Mouse (Mus musculus) kidney, embryonic 16.5 days (tissue): ENCODE measurements at regions not wholly inside any gene's neighbourhood (a gene's known extent, or its start where the extent isn't known, plus 50 kb on each side); places are given as distances from the start of the nearest gene placed in this dataset.
"Not testable (repeated sequence)": the region's sequence is repeated elsewhere in the genome, so short reads cannot be mapped to it uniquely, and the experiment has no call there.

Experiments used
- ATAC-seq: fragments of 200-750 bp; cut with Nextera tagmentation; 2 replicates; pipeline ENCODE4 v1.8.0; 2017; ENCODE audit warnings: moderate TSS enrichment; ENCODE audit not compliant: low FRiP score, low TSS enrichment
- H3K27ac ChIP-seq: fragments of 300-500 bp; sonication (generic); 2 replicates; pipeline ENCODE4 v1.5.1; 2014; ENCODE audit warnings: low read length
- H3K27me3 ChIP-seq: fragments of 300-500 bp; sonication (generic); 2 replicates; pipeline ENCODE4 v1.6.1; 2014; ENCODE audit warnings: low read length, control low read depth, mixed read lengths; ENCODE audit not compliant: insufficient read depth
- H3K36me3 ChIP-seq: fragments of 300-500 bp; sonication (generic); 2 replicates; pipeline ENCODE4 v1.6.1; 2014; ENCODE audit warnings: low read length, control low read depth, mixed read lengths; ENCODE audit not compliant: insufficient read depth
- H3K4me1 ChIP-seq: fragments of 300-500 bp; sonication (generic); 2 replicates; pipeline ENCODE4 v1.6.1; 2014; ENCODE audit warnings: low read length, control low read depth, mixed read lengths; ENCODE audit not compliant: insufficient read depth
- H3K4me2 ChIP-seq: fragments of 300-500 bp; sonication (generic); replicated peaks from 2 replicates; pipeline ENCODE4 v1.6.1; 2014; ENCODE audit warnings: low read depth, low read length
- H3K4me3 ChIP-seq: fragments of 300-500 bp; sonication (generic); 2 replicates; pipeline ENCODE4 v1.5.1; 2014; ENCODE audit warnings: mild to moderate bottlenecking, low read length
- H3K9ac ChIP-seq: fragments of 300-500 bp; sonication (generic); replicated peaks from 2 replicates; pipeline ENCODE4 v1.6.1; 2014; ENCODE audit warnings: low read length
- H3K9me3 ChIP-seq: fragments of 300-500 bp; sonication (generic); 2 replicates; pipeline ENCODE4 v1.6.1; 2016; ENCODE audit warnings: low read length, control low read depth
- WGBS: fragments of 180-500 bp; shearing (Covaris S2); extraction: QIAGEN DNeasy Blood & Tissue Kit; methylation state at CpG from one replicate; pipeline ENCODE4 v1.1.7; 2014; 5-methylcytosine and 5-hydroxymethylcytosine counted together

DNA sequence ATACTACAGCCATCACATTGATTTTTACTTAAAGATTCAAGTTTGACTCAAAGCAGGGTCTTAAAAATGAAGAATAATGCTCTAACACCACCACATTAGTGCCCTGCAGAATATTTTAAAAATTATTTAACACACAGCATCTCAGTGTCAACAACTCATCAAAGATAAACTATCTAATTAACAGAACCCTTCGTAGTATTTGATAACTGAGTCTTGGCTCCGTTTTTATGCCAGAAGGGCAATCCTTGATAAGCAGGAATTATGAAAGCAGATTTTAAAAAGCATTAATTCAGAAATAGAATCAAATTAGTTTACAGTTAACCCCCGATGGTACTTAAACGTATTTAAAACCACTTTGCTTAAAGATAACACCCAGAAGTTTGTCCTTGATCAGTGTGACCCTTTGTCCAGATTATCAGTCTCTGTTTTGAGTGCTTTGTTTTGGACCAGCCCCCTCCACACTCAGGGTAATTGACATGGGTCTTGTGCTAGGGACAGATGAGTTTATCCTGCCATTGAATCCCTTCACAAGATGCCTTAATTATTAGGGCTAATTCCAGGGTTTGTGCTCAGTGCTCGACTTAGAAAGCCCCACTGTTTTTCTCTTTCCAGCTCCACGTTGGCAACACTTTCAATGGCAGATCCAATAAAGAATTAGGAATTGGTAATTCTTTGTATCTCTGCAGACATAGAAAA lies 69.4 kb upstream of the Dph6 start:
- no peak overlapping the region for H3K27ac ChIP-seq
- H3K9ac ChIP-seq, result no peak overlapping the region
- no peaks in the 10 kb centered on the region for H3K9me3 ChIP-seq
- H3K4me3 ChIP-seq, result no peak overlapping the region
- no peak overlapping the region for H3K4me2 ChIP-seq
- no peaks in the 10 kb centered on the region for H3K36me3 ChIP-seq
- H3K27me3 ChIP-seq, result no peaks in the 10 kb centered on the region
- WGBS, result 68% methylated on average over 6 of the region's 6 CpGs
- ATAC-seq, result no peak
- no peaks in the 10 kb centered on the region for H3K4me1 ChIP-seq

DNA sequence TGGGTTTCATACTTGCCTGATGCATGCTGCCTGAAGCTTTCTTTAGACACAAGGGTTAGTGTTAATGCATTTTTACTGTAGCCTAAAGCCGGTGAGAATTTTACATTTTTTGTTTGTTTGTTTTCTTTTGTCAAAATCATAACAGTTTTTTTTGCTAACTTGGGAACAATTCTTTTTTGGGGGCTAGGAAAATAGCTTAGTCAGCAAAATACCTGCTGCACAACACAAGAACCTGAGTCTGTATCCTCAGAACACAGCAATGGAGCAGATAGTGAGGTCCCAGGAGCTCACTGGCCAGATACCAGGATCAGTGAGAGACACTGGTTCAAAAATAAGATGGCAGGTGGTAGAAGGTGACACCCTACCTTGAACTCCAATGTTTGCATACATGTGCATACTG lies 72.4 kb upstream of the Dph6 start:
- ATAC-seq, result no peak
- H3K27ac ChIP-seq, result no peak overlapping the region
- H3K9me3 ChIP-seq, result no peaks in the 10 kb centered on the region
- no peaks in the 10 kb centered on the region for H3K36me3 ChIP-seq
- H3K4me2 ChIP-seq, result no peak overlapping the region
- no peaks in the 10 kb centered on the region for H3K27me3 ChIP-seq
- H3K4me1 ChIP-seq, result no peaks in the 10 kb centered on the region
- WGBS, result 91% methylated on average over 1 of the region's 1 CpGs
- no peak overlapping the region for H3K4me3 ChIP-seq
- no peak overlapping the region for H3K9ac ChIP-seq

DNA sequence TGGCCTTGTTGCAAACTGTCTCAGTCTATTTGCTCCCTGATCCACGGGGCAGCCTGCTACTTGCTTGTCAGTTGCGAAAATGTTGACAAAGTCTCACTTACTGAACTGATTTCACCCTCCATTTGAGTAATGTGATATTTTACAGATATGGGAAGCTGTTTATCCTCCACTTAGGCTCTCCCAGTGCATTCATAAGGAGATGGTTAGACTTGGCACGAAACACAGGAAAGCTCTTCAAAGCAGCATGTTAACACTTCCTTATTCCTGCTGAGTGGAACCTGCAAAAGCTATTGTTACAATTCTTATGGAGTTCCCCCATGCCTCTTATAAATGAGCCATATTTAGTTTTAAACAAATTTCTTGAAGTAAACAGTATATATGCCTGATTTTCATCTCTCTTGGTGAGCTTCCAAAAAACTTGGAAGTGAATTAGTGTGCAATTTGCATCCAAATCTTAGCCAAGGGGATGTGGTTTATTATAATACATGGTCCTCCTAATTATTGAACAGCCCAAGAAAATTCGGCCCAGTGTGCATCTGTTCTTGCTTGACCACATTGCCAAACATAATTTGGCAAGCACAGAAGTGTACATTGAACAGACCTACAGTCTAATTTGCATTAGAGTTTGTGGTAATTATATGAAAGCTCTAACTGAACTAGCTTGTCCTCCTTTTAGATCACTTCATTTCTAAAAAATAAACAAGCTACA lies 80.3 kb upstream of the Dph6 start:
- Histone ChIP-seq H3K27me3 (no peaks in the 10 kb centered on the region), H3K9ac (no peak overlapping the region), H3K9me3 (no peaks in the 10 kb centered on the region), H3K4me3 (no peak overlapping the region), H3K27ac (no peak overlapping the region), H3K4me2 (no peak overlapping the region), H3K4me1 (0 out of 2 replicates have a peak, but pooled peaks cover 4% of the 10 kb centered on the region), H3K36me3 (no peaks in the 10 kb centered on the region)
- 56% methylated on average over 4 of the region's 4 CpGs for WGBS
- no peak for ATAC-seq

DNA sequence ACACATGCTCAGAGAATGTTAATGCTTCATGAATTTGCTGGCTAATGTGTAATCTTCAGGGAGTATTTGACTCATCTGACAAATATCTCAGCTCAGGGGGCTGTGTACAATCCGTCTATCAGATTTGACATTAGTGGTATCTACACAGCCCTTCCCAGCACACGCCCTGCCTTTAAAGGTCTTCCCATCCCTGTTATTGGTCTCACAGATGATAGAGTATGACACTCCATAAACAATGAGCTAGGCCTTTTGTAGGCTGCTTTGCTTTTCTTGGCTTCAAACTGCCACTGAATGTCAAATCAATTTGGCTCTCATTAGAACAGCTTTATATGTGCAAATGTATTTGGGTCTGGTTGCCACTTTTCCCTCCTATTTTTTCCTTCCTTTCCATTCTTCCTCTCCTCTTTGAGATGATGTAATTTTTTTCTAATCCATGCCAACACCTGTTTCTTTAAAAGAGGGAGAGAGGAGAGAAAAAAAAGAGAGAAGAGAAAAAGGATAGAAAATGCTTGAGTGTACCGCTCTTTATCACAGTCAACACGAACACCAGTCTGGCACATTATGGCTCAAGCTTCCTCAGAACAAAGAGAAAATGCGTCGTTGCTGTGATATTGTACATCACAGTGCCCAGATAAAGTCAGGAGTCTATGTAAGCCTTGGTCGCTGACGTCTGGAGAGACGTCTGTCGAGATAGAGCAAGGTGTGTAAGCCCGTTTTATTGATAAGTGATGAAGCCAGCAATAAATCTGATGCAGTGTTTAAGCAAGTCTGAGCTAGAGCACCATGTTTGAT lies 84.9 kb upstream of the Dph6 start:
- no peaks in the 10 kb centered on the region for H3K9me3 ChIP-seq
- H3K4me1 ChIP-seq, result 0 out of 2 replicates have a peak, but pooled peaks cover 3% of the 10 kb centered on the region
- H3K9ac ChIP-seq, result no peak overlapping the region
- H3K36me3 ChIP-seq, result no peaks in the 10 kb centered on the region
- no peaks in the 10 kb centered on the region for H3K27me3 ChIP-seq
- no peak overlapping the region for H3K4me2 ChIP-seq
- ATAC-seq, result no peak
- 65% methylated on average over 11 of the region's 11 CpGs for WGBS
- H3K4me3 ChIP-seq, result no peak overlapping the region
- H3K27ac ChIP-seq, result no peak overlapping the region

DNA sequence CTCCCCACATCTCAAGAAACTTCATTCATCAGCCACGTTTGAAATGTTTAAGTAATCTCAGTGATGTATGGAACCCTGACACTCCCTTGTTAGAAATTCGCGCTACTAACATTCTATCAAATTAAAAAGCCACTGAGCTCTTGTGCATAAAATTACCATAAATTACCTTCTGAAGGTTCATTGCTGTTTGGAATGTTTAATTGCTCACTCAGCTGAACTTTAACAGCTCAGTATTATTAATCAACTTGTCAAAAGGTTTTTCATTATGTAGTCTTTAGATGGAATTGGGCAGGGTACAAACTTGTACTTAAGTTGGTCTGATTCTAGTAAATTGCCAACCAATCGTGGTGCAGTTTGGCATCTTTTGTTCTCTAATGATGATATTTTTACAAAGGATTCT lies 108.5 kb upstream of the Dph6 start:
- WGBS, result 51% methylated on average over 4 of the region's 4 CpGs
- ATAC-seq, result no peak
- Histone ChIP-seq H3K4me3 (no peak overlapping the region), H3K9me3 (no peaks in the 10 kb centered on the region), H3K4me1 (no peaks in the 10 kb centered on the region), H3K27me3 (no peaks in the 10 kb centered on the region), H3K4me2 (no peak overlapping the region), H3K36me3 (no peaks in the 10 kb centered on the region), H3K27ac (no peak overlapping the region), H3K9ac (no peak overlapping the region)

DNA sequence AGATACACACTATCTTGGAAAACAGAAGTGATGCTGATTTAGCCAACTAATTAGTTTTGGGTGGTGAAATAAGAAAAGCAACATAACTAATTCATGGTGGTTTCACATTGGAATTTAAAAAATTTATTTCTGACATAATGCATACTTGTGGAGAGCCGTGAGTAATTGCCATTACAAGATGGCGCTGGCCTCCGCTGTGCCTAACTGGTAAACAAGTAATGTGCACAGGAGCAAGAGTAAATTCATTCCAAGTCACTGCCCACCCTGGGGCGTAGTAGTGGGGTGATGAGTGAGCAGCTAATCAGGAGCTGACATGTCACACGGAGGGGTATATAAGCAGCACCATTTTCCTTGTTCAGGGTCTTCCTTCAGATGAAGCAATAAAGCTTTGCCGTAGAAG lies 119.0 kb upstream of the Dph6 start:
- not testable (repeated sequence) for H3K36me3 ChIP-seq, H3K4me3 ChIP-seq, H3K27ac ChIP-seq, H3K4me2 ChIP-seq, ATAC-seq, H3K9me3 ChIP-seq, H3K9ac ChIP-seq, H3K27me3 ChIP-seq, H3K4me1 ChIP-seq
- WGBS, result 90% methylated on average over 6 of the region's 6 CpGs

DNA sequence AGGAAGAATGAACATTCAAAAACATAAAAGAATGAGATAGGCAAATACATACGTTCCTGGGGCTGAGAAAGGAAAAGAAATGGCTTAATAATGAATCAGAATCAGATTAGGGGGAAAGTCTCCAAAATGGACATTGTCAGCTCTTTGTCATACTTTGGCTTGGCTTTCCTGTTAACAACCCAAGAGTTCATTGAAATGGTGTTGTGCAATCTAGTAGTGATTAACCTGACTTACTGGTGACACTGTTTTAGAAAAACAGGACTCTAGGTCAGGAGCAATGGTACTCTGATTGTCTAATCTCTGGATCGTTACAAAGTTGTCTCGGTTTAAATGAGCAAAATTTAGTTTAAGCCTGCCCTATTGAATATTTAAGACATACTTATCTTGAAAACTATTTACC lies 119.5 kb upstream of the Dph6 start:
- no peak overlapping the region for H3K27ac ChIP-seq
- H3K4me3 ChIP-seq, result no peak overlapping the region
- ATAC-seq, result no peak
- no peaks in the 10 kb centered on the region for H3K36me3 ChIP-seq
- no peaks in the 10 kb centered on the region for H3K27me3 ChIP-seq
- H3K4me1 ChIP-seq, result no peaks in the 10 kb centered on the region
- H3K4me2 ChIP-seq, result no peak overlapping the region
- WGBS, result 91% methylated on average over 3 of the region's 3 CpGs
- no peaks in the 10 kb centered on the region for H3K9me3 ChIP-seq
- no peak overlapping the region for H3K9ac ChIP-seq

DNA sequence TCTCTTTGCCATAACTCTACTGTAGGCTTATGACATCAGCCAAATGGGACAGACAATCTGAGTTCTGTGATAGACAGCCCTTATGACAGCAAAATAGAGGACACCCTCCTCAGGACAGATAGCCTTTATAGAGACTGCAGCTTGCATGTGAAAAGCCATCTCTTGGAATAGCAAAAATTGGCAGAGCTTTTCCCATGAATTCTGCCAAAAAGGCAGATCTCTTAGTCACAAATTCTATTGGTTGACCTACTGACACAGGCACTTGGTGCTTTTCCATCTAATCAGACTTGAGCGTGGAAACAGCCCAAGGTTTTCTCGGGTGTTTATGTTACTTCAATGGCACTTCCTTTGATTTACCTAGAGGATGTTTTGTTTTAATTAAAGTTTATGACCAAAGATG lies 120.8 kb upstream of the Dph6 start:
- ATAC-seq, result no peak
- no peaks in the 10 kb centered on the region for H3K9me3 ChIP-seq
- H3K27me3 ChIP-seq, result no peaks in the 10 kb centered on the region
- no peak overlapping the region for H3K4me3 ChIP-seq
- no peak overlapping the region for H3K4me2 ChIP-seq
- H3K27ac ChIP-seq, result no peak overlapping the region
- no peak overlapping the region for H3K9ac ChIP-seq
- 20% methylated on average over 2 of the region's 2 CpGs for WGBS
- H3K4me1 ChIP-seq, result no peaks in the 10 kb centered on the region
- no peaks in the 10 kb centered on the region for H3K36me3 ChIP-seq

DNA sequence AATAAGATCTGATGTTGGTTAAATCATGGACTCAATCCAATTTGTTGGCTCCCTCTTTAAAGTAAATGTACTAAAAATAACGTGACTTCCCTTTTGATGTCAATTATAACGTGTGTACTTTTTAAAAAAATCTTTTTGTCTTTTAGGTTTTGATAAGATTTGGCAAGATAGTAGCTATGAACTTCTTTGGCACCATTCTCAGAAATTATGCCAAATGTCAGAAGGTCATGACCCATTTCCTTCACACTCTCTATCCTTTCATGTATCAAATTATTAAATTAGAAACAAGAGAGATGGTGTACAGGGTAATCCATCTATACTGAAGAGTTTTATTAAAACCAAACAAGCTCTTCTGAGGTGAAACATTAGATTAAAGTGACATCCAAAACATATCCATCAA lies 121.4 kb upstream of the Dph6 start:
- WGBS, result 47% methylated on average over 2 of the region's 2 CpGs
- Histone ChIP-seq H3K4me1 (no peaks in the 10 kb centered on the region), H3K4me2 (no peak overlapping the region), H3K27ac (no peak overlapping the region), H3K9me3 (no peaks in the 10 kb centered on the region), H3K27me3 (no peaks in the 10 kb centered on the region), H3K36me3 (no peaks in the 10 kb centered on the region), H3K9ac (no peak overlapping the region), H3K4me3 (no peak overlapping the region)
- no peak for ATAC-seq

DNA sequence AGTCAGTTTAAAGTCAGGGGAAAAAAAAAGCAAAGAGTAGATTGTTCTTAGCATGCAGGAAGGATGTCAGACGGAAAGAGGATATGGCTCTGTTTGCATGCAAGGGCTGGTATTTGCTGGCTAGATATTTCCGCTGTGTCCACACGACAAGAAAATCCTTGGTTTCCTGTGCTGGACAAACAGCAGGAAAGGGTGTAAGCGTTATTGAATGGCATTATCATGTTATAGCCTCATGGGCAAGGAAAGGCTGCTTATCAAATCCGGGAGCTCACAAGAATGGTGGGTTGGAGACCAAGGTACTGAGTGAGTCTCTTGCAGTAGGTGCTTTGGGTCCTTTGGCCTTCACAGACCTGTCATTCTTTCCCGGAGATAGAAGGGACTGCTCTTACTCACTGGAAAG lies 127.7 kb upstream of the Dph6 start:
- H3K27me3 ChIP-seq, result no peaks in the 10 kb centered on the region
- 78% methylated on average over 6 of the region's 6 CpGs for WGBS

More for the DNA sequence above, 127.7 kb upstream of the Dph6 start:
- Histone ChIP-seq H3K9ac (no peak overlapping the region), H3K4me3 (no peak overlapping the region), H3K4me1 (no peaks in the 10 kb centered on the region), H3K4me2 (no peak overlapping the region), H3K36me3 (no peaks in the 10 kb centered on the region), H3K9me3 (no peaks in the 10 kb centered on the region), H3K27ac (no peak overlapping the region; the same call in 1 of the 2 replicates)
- ATAC-seq, result no peak
